ENCODE assay signal across 16 mouse cellular contexts in the genomic region with DNA sequence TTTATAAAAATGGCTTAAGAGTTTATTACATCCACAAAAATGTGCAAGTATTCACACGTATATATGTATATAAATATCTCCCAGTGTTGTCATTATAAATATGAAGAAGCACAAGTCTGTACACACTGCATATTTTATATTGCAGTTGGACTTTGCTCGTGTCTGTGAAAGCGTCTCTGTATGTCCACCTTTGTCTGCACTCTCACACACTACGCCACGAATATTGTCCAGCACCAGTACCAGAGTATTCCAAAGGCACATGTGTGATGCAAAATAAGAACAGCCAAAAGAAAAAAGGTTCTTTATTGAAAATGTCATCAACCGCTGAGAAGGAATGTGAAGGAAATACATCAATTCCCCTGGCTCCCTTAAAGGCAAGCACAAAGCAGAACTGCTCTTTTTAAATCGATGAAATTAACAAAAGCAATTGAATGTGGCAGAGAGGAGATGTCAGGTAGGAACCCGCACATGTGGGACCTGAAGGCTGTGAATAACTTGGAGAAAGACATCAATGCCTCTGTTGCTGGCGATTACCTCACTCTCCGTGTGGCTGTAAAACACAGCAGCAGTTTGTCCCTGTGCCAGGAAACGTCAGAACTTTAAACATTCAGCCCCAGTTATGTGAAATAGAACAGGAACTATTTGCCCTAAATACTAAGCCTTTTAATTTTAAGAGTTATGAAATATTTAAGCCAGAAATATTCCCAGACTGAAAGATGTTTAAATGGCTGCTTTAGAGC. TPM values are rescaled to one million over a fixed set of nuclear protein-coding genes. Genes with fewer than 3 reads are reported as not detected.
DNase-seq lines count a peak whose midpoint lies in the region; ATAC-seq and TF ChIP-seq lines count a peak whose summit lies in the region.
"Had no signal": no experiment of that assay in that cellular context is flagged by ENCODE, and none has a peak within 500 bp of the region (broad histone marks: within the 10 kb centered on the region; RNA-seq: fewer than 3 reads in every experiment).

No protein-coding gene starts in this region.

- peak; percentile 26 for DNase-seq in forebrain, postnatal 0 days
- no peak for DNase-seq in neural tube, embryonic 10.5 days (ENCODE audit: extremely low spot score, low spot score)
- no peak for DNase-seq in stomach, postnatal 0 days (ENCODE audit: low spot score)
- DNase-seq in cerebellum, adult 9-10 months, result no peak
- DNase-seq in cerebellum, adult 11-12 months, result no peak
- DNase-seq: adrenal gland, postnatal 36 days; kidney, adult 9 months; liver, embryonic 13.5 days; right cerebral cortex, postnatal 14 days had no signal

- no peak for TF ChIP-seq EP300 in stomach, postnatal 0 days (optimal IDR thresholded peaks at IDR 0.05)

- no peaks in the 10 kb centered on the region for H3K36me3 ChIP-seq in forebrain, postnatal 0 days (ENCODE audit: insufficient read depth)
- no peaks in the 10 kb centered on the region for H3K36me3 ChIP-seq in forebrain, embryonic 13.5 days (ENCODE audit: poor library complexity, severe bottlenecking)
- H3K36me3 ChIP-seq in neural tube, embryonic 12.5 days, result no peaks in the 10 kb centered on the region
- H3K36me3 ChIP-seq in limb, embryonic 13.5 days, result no peaks in the 10 kb centered on the region
- no peaks in the 10 kb centered on the region for H3K36me3 ChIP-seq in stomach, postnatal 0 days (ENCODE audit: control insufficient read depth, insufficient read depth, low read length)
- H3K36me3 ChIP-seq: G1E; liver, embryonic 13.5 days had no signal

- H3K4me2 ChIP-seq in forebrain, postnatal 0 days (ENCODE audit: low read depth), result peak overlapping the region; percentile 19; the same call in 1 of the 2 replicates
- no peak overlapping the region for H3K4me2 ChIP-seq in forebrain, embryonic 13.5 days
- no peak overlapping the region for H3K4me2 ChIP-seq in neural tube, embryonic 12.5 days (replicated peaks)
- peak overlapping the region; percentile 47 for H3K4me2 ChIP-seq in limb, embryonic 13.5 days (replicated peaks)
- no peak overlapping the region for H3K4me2 ChIP-seq in stomach, postnatal 0 days (replicated peaks; ENCODE audit: low read depth)
- H3K4me2 ChIP-seq: liver, embryonic 13.5 days had no signal

- no peak overlapping the region for H3K27ac ChIP-seq in forebrain, postnatal 0 days (ENCODE audit: low read depth, low read length)
- no peak overlapping the region for H3K27ac ChIP-seq in forebrain, embryonic 13.5 days
- no peak overlapping the region for H3K27ac ChIP-seq in neural tube, embryonic 12.5 days
- H3K27ac ChIP-seq in limb, embryonic 13.5 days, result no peak overlapping the region; the same call in 1 of the 2 replicates
- H3K27ac ChIP-seq in stomach, postnatal 0 days (replicated peaks), result no peak overlapping the region
- H3K27ac ChIP-seq: left cerebral cortex, adult 2 months; liver, embryonic 13.5 days had no signal

- H3K4me3 ChIP-seq in forebrain, postnatal 0 days (ENCODE audit: low read depth, low read length), result no peak overlapping the region
- H3K4me3 ChIP-seq in forebrain, embryonic 13.5 days, result no peak overlapping the region
- H3K4me3 ChIP-seq in neural tube, embryonic 12.5 days, result no peak overlapping the region
- H3K4me3 ChIP-seq in limb, embryonic 13.5 days, result no peak overlapping the region
- no peak overlapping the region for H3K4me3 ChIP-seq in stomach, postnatal 0 days (ENCODE audit: low read depth, low read length)
- H3K4me3 ChIP-seq: left cerebral cortex, adult 2 months; liver, embryonic 13.5 days had no signal

- no peak for ATAC-seq in forebrain, postnatal 0 days
- no peak for ATAC-seq in forebrain, embryonic 13.5 days
- ATAC-seq in neural tube, embryonic 12.5 days (ENCODE audit: low FRiP score, low read depth), result 0 out of 2 replicates have a peak, but pooled peaks have one; percentile 29
- ATAC-seq in limb, embryonic 13.5 days (ENCODE audit: low FRiP score, low read depth), result peak; percentile 89
- ATAC-seq in stomach, postnatal 0 days (ENCODE audit: low FRiP score, low TSS enrichment), result no peak
- ATAC-seq: activated CD4-positive, CD25-positive, alpha-beta regulatory T cell, adult 4 months had no signal

- no peaks in the 10 kb centered on the region for H3K4me1 ChIP-seq in forebrain, postnatal 0 days (ENCODE audit: insufficient read depth)
- peaks cover 6% of the 10 kb centered on the region; the same call in 1 of the 2 replicates for H3K4me1 ChIP-seq in forebrain, embryonic 13.5 days
- no peaks in the 10 kb centered on the region for H3K4me1 ChIP-seq in neural tube, embryonic 12.5 days
- peaks cover 15% of the 10 kb centered on the region for H3K4me1 ChIP-seq in limb, embryonic 13.5 days
- no peaks in the 10 kb centered on the region for H3K4me1 ChIP-seq in stomach, postnatal 0 days (replicated peaks; ENCODE audit: control insufficient read depth, insufficient read depth)
- H3K4me1 ChIP-seq: liver, embryonic 13.5 days had no signal

- 25% methylated on average over 11 of the region's 11 CpGs for whole genome bisulfite sequencing in forebrain, postnatal 0 days
- 46% methylated on average over 11 of the region's 11 CpGs for WGBS in forebrain, embryonic 13.5 days
- 59% methylated on average over 11 of the region's 11 CpGs for WGBS in neural tube, embryonic 12.5 days
- WGBS in limb, embryonic 13.5 days, result 26% methylated on average over 11 of the region's 11 CpGs
- 43% methylated on average over 11 of the region's 11 CpGs for WGBS in stomach, postnatal 0 days

- TF ChIP-seq CTCF in forebrain, postnatal 0 days (IDR thresholded peaks at IDR 0.05; ENCODE audit: low read depth), result no peak
- TF ChIP-seq CTCF in stomach, postnatal 0 days (IDR thresholded peaks at IDR 0.05; ENCODE audit: low read depth), result no peak

- H3K9ac ChIP-seq in forebrain, postnatal 0 days, result no peak overlapping the region
- H3K9ac ChIP-seq in forebrain, embryonic 13.5 days, result no peak overlapping the region
- H3K9ac ChIP-seq in neural tube, embryonic 12.5 days, result no peak overlapping the region
- no peak overlapping the region for H3K9ac ChIP-seq in limb, embryonic 13.5 days
- H3K9ac ChIP-seq in stomach, postnatal 0 days (ENCODE audit: low read length), result no peak overlapping the region
- H3K9ac ChIP-seq: liver, embryonic 13.5 days had no signal

- H3K27me3 ChIP-seq in forebrain, postnatal 0 days (ENCODE audit: insufficient read depth, low read length), result no peaks in the 10 kb centered on the region
- H3K27me3 ChIP-seq in forebrain, embryonic 13.5 days, result no peaks in the 10 kb centered on the region
- no peaks in the 10 kb centered on the region for H3K27me3 ChIP-seq in neural tube, embryonic 12.5 days (replicated peaks)
- no peaks in the 10 kb centered on the region for H3K27me3 ChIP-seq in limb, embryonic 13.5 days
- H3K27me3 ChIP-seq in stomach, postnatal 0 days (ENCODE audit: control insufficient read depth, insufficient read depth, low read length), result no peaks in the 10 kb centered on the region
- H3K27me3 ChIP-seq: liver, embryonic 13.5 days had no signal

- no peaks in the 10 kb centered on the region for H3K9me3 ChIP-seq in forebrain, postnatal 0 days (ENCODE audit: low read length)
- no peaks in the 10 kb centered on the region for H3K9me3 ChIP-seq in forebrain, embryonic 13.5 days (replicated peaks)
- no peaks in the 10 kb centered on the region for H3K9me3 ChIP-seq in neural tube, embryonic 12.5 days
- no peaks in the 10 kb centered on the region for H3K9me3 ChIP-seq in limb, embryonic 13.5 days
- H3K9me3 ChIP-seq in stomach, postnatal 0 days (ENCODE audit: control insufficient read depth, low read length), result no peaks in the 10 kb centered on the region
- H3K9me3 ChIP-seq: liver, embryonic 13.5 days had no signal

RNA-seq across cellular contexts. Expression of a gene that starts 23.5 kb away (rescaled TPM):
- total RNA-seq in forebrain, postnatal 0 days (2014; rRNA removed), result 12.8 and 16.4 TPM in 2 replicates
- 40.2 and 55.2 TPM in 2 replicates for polyA plus RNA-seq in forebrain, postnatal 0 days (2015; fragmentation: Nextera tagmentation; extraction: Ambion mirVana)
- 31.5 and 34.1 TPM in 2 replicates for polyA plus RNA-seq in forebrain, embryonic 13.5 days (2015; fragmentation: Nextera tagmentation; extraction: Ambion mirVana)
- polyA plus RNA-seq in neural tube, embryonic 12.5 days (2016; fragmentation: Nextera tagmentation; extraction: Ambion mirVana), result 34.1 and 34.6 TPM in 2 replicates
- 11.1 and 11.4 TPM in 2 replicates for polyA plus RNA-seq in limb, embryonic 13.5 days (2015; fragmentation: Nextera tagmentation; extraction: Ambion mirVana)
- polyA plus RNA-seq in stomach, postnatal 0 days (2015; fragmentation: Nextera tagmentation; extraction: Ambion mirVana), result 2.0 and 2.1 TPM in 2 replicates
- total RNA-seq: common myeloid progenitor, adult 5-6 weeks had no signal
- polyA plus RNA-seq: G1E had no signal

Comparison
In these comparisons a context has a peak if more than half of its experiments do, and no peak if none do; other contexts are left out.
1. H3K4me2 ChIP-seq: peak in forebrain, postnatal 0 days (single experiment) and limb, embryonic 13.5 days (single experiment); none in forebrain, embryonic 13.5 days (single experiment), neural tube, embryonic 12.5 days (single experiment) and stomach, postnatal 0 days (single experiment).
2. ATAC-seq: peak in neural tube, embryonic 12.5 days (single experiment) and limb, embryonic 13.5 days (single experiment); none in forebrain, postnatal 0 days (single experiment), forebrain, embryonic 13.5 days (single experiment) and stomach, postnatal 0 days (single experiment).